Mouse (Mus musculus) hematopoietic stem cell, adult 5-6 weeks (primary cell): ENCODE measurements at regions not wholly inside any gene's neighbourhood (a gene's known extent, or its start where the extent isn't known, plus 50 kb on each side); places are given as distances from the start of the nearest gene placed in this dataset.

ENCODE experiments used
- ATAC-seq, 2 experiments: fragments of 125-278 bp in 1 of 2; replicated peaks in 1 of 2; 2 replicates each; pipeline ENCODE4 v1.8.0; 2016 to 2017; ENCODE audit warnings: inconsistent platforms in 2 of 2, mild to moderate bottlenecking in 2 of 2, moderate number of reproducible peaks in 2 of 2, low read depth in 1 of 2, moderate TSS enrichment in 1 of 2; ENCODE audit not compliant: low FRiP score in 2 of 2, poor library complexity in 2 of 2, severe bottlenecking in 2 of 2, insufficient read depth in 1 of 2, low TSS enrichment in 1 of 2

DNA sequence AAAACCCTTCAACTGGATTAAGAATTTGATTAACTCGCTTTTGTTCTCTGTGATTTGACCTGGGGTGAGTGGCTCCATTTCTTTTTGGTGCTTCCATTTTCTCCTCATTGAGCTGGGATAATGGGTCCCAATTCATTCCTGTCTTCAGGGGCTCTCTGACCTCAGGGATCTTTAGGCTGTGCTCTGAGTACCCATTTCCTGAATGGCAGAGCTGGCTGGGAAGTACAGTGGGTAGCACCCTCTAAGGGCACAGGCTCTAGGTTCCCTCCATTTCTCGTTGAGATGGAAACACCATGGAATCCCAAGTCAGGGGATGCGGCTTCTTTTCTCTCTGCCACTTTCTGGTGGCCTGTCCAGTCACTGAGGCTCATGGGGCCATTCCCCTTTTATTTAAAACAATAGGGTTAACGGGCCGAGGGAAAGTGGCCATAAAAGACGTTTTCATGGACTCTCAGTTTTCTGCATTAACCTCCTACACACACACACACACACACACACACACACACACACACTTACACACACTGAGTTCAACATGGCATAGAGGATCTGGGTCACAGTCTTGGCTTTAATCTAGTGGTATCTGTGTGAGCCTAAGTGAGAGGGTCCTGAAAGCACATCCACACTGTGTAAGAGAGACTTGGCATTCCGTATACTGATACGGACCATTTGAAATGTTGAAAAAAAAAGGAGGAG, 98.3 kb upstream of the Ccnd2 start:
- ATAC-seq = no peak

DNA sequence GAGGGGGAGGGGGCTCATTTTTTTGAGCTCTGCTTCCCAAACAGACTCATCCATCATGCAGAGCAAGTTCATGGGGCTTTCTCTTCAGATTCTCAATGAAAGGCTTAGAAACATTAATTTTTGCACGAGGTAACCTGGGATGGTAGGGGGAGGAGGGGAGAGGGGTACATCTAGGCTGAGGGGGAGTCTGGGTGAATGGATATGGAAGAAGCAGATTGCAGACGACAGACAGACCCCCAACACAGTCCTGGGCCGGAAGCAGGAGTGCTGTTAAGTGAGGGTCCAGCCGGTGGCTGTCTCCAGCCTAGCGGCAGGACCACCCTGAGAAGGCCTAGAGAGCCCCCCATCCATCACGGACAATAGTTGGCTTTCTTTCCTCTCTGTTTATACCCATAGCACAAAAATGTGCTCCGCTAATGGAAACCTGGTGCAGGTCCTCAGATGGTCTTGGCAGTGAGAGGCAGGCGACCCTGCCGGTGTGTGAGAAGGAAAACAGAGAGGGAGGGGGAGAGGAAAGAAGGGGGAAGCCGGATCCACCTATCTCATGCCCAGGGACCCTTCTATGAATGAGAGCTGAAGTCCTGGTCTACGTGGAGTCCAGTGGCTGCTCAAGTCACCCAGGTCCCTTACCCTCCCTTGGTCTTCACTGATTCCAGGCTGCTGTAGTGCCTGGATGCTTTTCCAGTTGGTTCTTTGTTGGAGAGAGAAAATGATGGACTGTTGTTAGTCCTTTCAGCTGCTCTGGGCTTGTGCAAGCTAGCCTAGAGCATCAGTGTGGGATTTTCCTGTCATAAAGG, 99.1 kb upstream of the Ccnd2 start:
- ATAC-seq = no peak

GRCm38 (mm10) chr6:127251671-127251985, 99.6 kb upstream of the Ccnd2 start:
- ATAC-seq = no peak

GRCm38 (mm10) chr6:127252000-127252721, 100.2 kb upstream of the Ccnd2 start:
- ATAC-seq = no peak

GRCm38 (mm10) chr6:127253935-127254334, 101.9 kb upstream of the Ccnd2 start:
- peak; percentile 73 to 75 for ATAC-seq

DNA sequence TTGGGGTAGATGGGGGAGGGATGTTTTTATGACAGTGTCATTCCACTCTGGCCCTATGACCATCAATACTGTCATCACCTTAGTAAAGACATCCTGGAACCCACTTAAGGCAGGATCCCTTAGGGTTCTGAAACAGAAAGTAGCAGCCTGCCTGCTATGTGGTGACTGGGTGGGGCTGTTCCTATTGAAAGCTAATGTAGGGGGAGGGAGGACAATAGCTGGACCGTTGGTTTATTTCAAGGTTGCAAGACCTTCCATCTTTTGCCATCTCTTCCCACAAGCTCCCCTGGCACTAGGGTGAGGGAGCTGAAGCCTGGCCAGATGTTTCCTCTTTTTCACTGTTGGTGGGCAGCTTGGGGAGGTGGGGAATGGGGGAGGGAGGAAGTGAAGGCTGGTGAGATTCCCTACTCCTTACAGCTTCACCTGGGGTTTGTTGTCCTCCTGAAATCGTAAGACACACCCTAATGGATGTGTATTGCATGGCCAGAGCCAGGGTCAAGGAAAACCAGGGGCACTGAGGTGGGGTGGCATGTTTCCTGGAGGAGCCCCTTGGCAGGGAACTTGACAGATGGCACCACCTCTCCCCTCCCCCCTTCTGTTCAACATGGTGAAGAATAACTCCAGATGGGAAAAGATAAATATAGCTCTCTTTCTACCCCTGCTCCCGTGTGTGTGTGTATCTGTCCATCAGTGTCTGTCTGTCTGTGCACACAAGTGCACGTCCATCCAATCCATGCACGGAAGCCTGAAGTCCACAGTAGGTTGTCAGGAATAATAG, 112.1 kb upstream of the Ccnd2 start:
- ATAC-seq = peak; percentile 63 to 72

- ATAC-seq = no peak
These were observed 113.2 kb upstream of the Ccnd2 start for GRCm38 (mm10) chr6:127265063-127265775.

GRCm38 (mm10) chr6:127265901-127266812, 114.2 kb upstream of the Ccnd2 start:
- ATAC-seq = peak; percentile 47 to 54

DNA sequence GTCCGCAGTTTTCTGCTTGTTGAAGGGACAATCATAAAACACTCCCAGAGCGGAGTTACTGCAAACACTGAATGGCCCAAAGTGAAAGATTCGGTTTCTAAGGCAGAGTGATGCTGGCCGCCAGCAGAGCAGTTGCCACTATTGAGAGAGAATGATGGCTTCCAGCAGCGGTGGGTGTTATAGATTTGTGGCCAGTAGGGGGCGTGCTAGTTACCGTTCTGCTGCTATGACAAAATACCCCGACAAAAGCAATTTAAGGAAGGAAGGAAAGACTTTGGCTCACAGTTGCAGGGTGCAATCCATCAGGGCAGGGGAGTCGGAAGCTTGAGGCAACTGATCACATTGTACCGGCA, 114.8 kb upstream of the Ccnd2 start:
- ATAC-seq = no peak; a peak in 1 of 4 replicates

- no peak for ATAC-seq
These were observed 117.0 kb upstream of the Ccnd2 start for GRCm38 (mm10) chr6:127269021-127269420.

DNA sequence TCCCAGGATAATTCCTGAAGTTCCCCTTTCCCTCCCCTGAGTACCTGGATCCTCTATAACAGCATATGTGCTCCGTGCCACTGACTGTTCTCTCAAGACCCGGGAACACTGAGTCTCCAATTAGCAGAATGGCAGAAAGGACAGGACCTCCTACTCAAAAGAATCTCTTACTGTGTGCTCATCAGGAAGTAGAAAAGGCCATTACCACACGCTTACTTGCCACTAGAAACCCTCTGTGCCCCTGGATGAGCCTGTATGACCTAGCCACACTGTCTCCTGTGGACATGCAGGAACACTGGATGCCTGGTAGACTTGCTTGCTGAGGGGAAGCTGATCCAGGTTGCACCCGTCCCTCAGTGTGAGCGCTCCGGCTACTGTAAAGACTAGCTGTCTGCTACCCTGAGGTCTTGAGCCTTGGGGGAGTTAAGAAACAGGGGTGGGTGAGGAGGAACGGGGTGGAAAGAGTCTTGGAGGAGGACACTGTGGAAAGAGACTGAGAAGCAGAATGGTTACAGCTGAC, 117.6 kb upstream of the Ccnd2 start:
- ATAC-seq = no peak

GRCm38 (mm10) chr6:127270774-127271173, 118.8 kb upstream of the Ccnd2 start:
- ATAC-seq = no peak

DNA sequence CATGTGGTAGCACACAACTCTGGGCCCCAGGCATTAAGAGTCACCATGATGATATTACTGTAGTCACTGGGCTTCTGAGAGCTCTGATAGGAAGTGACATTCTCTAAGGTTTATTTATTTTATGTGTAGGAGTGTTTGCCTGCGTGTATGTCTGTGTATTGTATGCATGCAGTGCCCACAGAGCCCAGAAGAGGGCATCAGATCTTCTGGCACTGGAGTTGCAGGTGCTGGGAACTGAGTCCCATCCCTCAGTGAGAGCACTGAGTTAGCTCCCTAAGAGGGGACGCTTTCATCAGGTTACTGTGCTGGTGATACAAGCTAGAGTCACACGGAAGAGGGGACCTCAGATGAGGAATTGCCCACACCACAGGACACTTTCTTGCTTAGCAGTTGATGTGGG, 119.4 kb upstream of the Ccnd2 start:
- no peak for ATAC-seq

DNA sequence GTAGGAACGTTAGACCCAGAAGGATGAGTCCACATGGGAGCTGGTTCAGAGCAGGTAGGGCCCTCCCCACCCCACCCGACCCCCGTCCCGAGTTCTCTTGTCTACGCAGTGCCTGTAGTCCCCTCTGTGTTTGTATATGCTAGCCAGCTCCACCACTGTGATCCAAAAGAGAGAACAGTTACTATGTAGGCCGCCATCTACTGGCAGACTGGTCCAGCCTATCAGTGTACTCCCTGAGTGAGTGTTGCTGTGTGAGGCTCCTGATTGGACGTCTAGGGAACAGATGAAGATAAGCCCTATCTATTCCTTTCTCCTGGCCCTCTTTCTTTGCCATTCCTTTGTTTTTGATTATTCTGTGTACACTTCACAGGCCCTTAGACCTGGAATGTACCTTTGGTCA, 120.6 kb upstream of the Ccnd2 start:
- ATAC-seq = peak; percentile 96

- ATAC-seq = no peak
These were observed 122.9 kb upstream of the Ccnd2 start for GRCm38 (mm10) chr6:127274732-127275429.

DNA sequence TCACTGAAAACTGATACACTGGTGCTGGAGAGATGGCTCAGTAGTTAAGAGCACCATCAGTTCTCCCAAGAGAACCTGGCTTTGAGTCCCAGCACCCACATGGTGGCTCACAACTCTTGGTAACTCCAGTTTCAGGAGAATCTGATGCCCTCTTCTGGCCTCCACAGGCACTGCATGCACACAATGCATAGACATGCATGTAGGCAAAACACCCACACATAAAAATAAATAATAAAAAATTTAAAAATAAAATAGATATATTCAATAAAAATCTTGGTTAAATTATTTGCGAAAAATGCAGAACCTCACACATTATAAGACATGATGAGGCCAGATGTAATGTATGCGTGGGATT, 123.4 kb upstream of the Ccnd2 start:
- no peak for ATAC-seq
